Mouse (Mus musculus) small intestine, adult 2 months (tissue): ENCODE measurements around the gene Tmem243.

ENCODE experiments used
- CTCF ChIP-seq: fragments of 200-500 bp; IDR thresholded peaks from 2 replicates; pipeline ENCODE4 v1.5.1; 2012; ENCODE audit warnings: low read depth, mild to moderate bottlenecking, control low read depth, inconsistent platforms, low read length, moderate library complexity, mixed read lengths; ENCODE audit not compliant: insufficient replicate concordance, insufficient read length; ENCODE audit errors: extremely low read depth
- POLR2A ChIP-seq: fragments of 200-500 bp; IDR thresholded peaks from 2 replicates; pipeline ENCODE4 v1.6.1; 2012; ENCODE audit warnings: low read depth, mild to moderate bottlenecking, control low read depth, inconsistent platforms, low read length, moderate library complexity

DNA sequence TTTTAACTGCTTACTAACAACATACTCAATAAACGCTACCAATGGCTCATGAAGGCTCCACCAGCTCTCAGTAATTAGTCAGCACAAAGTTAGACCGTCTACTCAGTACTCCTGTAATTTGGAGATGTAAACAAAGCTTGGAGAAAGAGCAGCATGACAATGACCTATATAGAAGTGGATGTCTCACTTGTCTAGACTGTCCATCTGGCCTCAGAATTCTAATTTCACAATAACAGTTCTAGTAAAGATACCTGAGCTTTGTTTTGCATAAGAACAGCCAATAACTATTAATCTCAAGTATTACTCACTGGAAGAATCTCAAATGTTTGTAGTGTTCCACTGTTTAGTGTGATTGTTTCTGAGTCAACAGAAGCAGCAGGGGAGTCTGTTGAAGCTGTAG is 23.7 kb downstream of the Tmem243 start:
- TF ChIP-seq CTCF, result no peak
- TF ChIP-seq POLR2A, result no peak
